Mouse (Mus musculus) cortical plate, adult 2 months (tissue): ENCODE measurements at regions not wholly inside any gene's neighbourhood (a gene's known extent, or its start where the extent isn't known, plus 50 kb on each side); places are given as distances from the start of the nearest gene placed in this dataset.

ENCODE experiments used
- H3K27ac ChIP-seq: fragments of 200-500 bp; 2 replicates; pipeline ENCODE4 v1.5.1; 2012; ENCODE audit warnings: low read length, control low read depth, inconsistent platforms; ENCODE audit not compliant: insufficient read depth
- H3K4me1 ChIP-seq: fragments of 200-500 bp; 2 replicates; pipeline ENCODE4 v1.6.1; 2011; ENCODE audit warnings: low read length; ENCODE audit not compliant: control insufficient read depth, insufficient read depth
- H3K4me3 ChIP-seq: fragments of 200-500 bp; 2 replicates; pipeline ENCODE4 v1.5.1; 2011; ENCODE audit warnings: mild to moderate bottlenecking, low read length, control low read depth; ENCODE audit not compliant: insufficient read depth
- CTCF ChIP-seq: fragments of 200-500 bp; IDR thresholded peaks from 2 replicates; pipeline ENCODE4 v1.5.1; 2011; ENCODE audit warnings: mild to moderate bottlenecking, control low read depth, low read length; ENCODE audit not compliant: insufficient read depth; ENCODE audit errors: extremely low read depth
- POLR2A ChIP-seq: fragments of 200-500 bp; IDR thresholded peaks from 2 replicates; pipeline ENCODE4 v1.6.1; 2011; ENCODE audit warnings: mild to moderate bottlenecking, low read length, control low read depth; ENCODE audit not compliant: insufficient read depth; ENCODE audit errors: extremely low read depth

GRCm38 (mm10) chr16:93019800-93020555, 194.0 kb upstream of the Runx1 start:
- Histone ChIP-seq H3K27ac (no peak overlapping the region), H3K4me3 (no peak overlapping the region), H3K4me1 (no peaks in the 10 kb centered on the region)
- TF ChIP-seq CTCF = no peak

GRCm38 (mm10) chr16:93018766-93019165, 192.8 kb upstream of the Runx1 start:
- no peaks in the 10 kb centered on the region for H3K4me1 ChIP-seq
- no peak overlapping the region for H3K27ac ChIP-seq
- TF ChIP-seq POLR2A (no peak), CTCF (no peak)
- H3K4me3 ChIP-seq = no peak overlapping the region

- TF ChIP-seq CTCF (no peak), POLR2A (no peak)
- H3K4me1 ChIP-seq = no peaks in the 10 kb centered on the region
- no peak overlapping the region for H3K4me3 ChIP-seq
- no peak overlapping the region for H3K27ac ChIP-seq
These were observed 191.1 kb upstream of the Runx1 start for GRCm38 (mm10) chr16:93017025-93017424.

- no peak for TF ChIP-seq CTCF
- TF ChIP-seq POLR2A = no peak
- Histone ChIP-seq H3K27ac (no peak overlapping the region), H3K4me1 (no peaks in the 10 kb centered on the region), H3K4me3 (no peak overlapping the region)
These were observed 189.7 kb upstream of the Runx1 start for GRCm38 (mm10) chr16:93015636-93016035.

- no peak overlapping the region for H3K4me3 ChIP-seq
- no peaks in the 10 kb centered on the region for H3K4me1 ChIP-seq
- TF ChIP-seq POLR2A (no peak), CTCF (no peak)
These were observed 189.0 kb upstream of the Runx1 start for GRCm38 (mm10) chr16:93014991-93015390.

GRCm38 (mm10) chr16:93013881-93014280, 187.9 kb upstream of the Runx1 start:
- Histone ChIP-seq H3K27ac (no peak overlapping the region), H3K4me3 (no peak overlapping the region), H3K4me1 (no peaks in the 10 kb centered on the region)
- TF ChIP-seq CTCF = no peak
- TF ChIP-seq POLR2A = no peak

More at GRCm38 (mm10) chr16:93014991-93015390, 189.0 kb upstream of the Runx1 start:
- H3K27ac ChIP-seq = no peak overlapping the region

GRCm38 (mm10) chr16:93013256-93013655, 187.3 kb upstream of the Runx1 start:
- H3K27ac ChIP-seq = no peak overlapping the region
- no peaks in the 10 kb centered on the region for H3K4me1 ChIP-seq
- TF ChIP-seq POLR2A (no peak), CTCF (no peak)
- H3K4me3 ChIP-seq = no peak overlapping the region

GRCm38 (mm10) chr16:93011474-93011873, 185.5 kb upstream of the Runx1 start:
- H3K4me1 ChIP-seq = no peaks in the 10 kb centered on the region
- H3K4me3 ChIP-seq = no peak overlapping the region
- H3K27ac ChIP-seq = no peak overlapping the region
- TF ChIP-seq CTCF = no peak
- TF ChIP-seq POLR2A = no peak

- H3K27ac ChIP-seq = no peak overlapping the region
- no peaks in the 10 kb centered on the region for H3K4me1 ChIP-seq
- H3K4me3 ChIP-seq = no peak overlapping the region
- TF ChIP-seq CTCF (no peak), POLR2A (no peak)
These were observed 180.5 kb upstream of the Runx1 start for GRCm38 (mm10) chr16:93006321-93006984.

GRCm38 (mm10) chr16:93005470-93005869, 179.5 kb upstream of the Runx1 start:
- no peak overlapping the region for H3K4me3 ChIP-seq
- TF ChIP-seq CTCF = no peak
- no peak for TF ChIP-seq POLR2A
- no peak overlapping the region for H3K27ac ChIP-seq
- H3K4me1 ChIP-seq = no peaks in the 10 kb centered on the region

- Histone ChIP-seq H3K4me3 (no peak overlapping the region), H3K27ac (no peak overlapping the region), H3K4me1 (no peaks in the 10 kb centered on the region)
- no peak for TF ChIP-seq CTCF
- no peak for TF ChIP-seq POLR2A
These were observed 177.9 kb upstream of the Runx1 start for GRCm38 (mm10) chr16:93003830-93004229.
